Mouse (Mus musculus) G1E (cell line): Measurements from ENCODE around the gene Olfr522. TPM values are rescaled to one million over a fixed set of nuclear protein-coding genes. Genes with fewer than 3 reads are reported as not detected.

Source experiments
- ATAC-seq: 2 replicates; pipeline ENCODE4 v1.8.0; 2016; ENCODE audit warnings: mild to moderate bottlenecking; ENCODE audit not compliant: insufficient number of reproducible peaks, poor library complexity, low FRiP score, severe bottlenecking; ENCODE audit errors: extremely low read depth
- DNase-seq: peaks from one replicate; pipeline ENCODE4 v3.0.0; 2012; ENCODE audit warnings: low spot score
- H3K27me3 ChIP-seq: 2 replicates; pipeline ENCODE4 v1.6.1; 2012; ENCODE audit warnings: mild to moderate bottlenecking, low read length, inconsistent platforms; ENCODE audit not compliant: insufficient read depth
- H3K36me3 ChIP-seq: replicated peaks from 2 replicates; pipeline ENCODE3; 2012; ENCODE audit warnings: mild to moderate bottlenecking, inconsistent platforms
- H3K4me1 ChIP-seq: 2 replicates; pipeline ENCODE4 v1.6.1; 2012; ENCODE audit warnings: low read depth, low read length, inconsistent platforms, mixed read lengths; ENCODE audit not compliant: insufficient read depth
- H3K4me3 ChIP-seq: 2 replicates; pipeline ENCODE4 v1.5.1; 2012; ENCODE audit warnings: low read depth, mild to moderate bottlenecking, inconsistent platforms, low read length, moderate library complexity, mixed read lengths
- H3K9me3 ChIP-seq: replicated peaks from 2 replicates; pipeline ENCODE4 v1.6.1; 2012; ENCODE audit warnings: inconsistent platforms
- CTCF ChIP-seq: IDR thresholded peaks from 2 replicates; pipeline ENCODE4 v1.5.1; 2012; ENCODE audit warnings: low read depth, low read length, inconsistent platforms, mixed read lengths
- GATA1 ChIP-seq: IDR thresholded peaks from 2 replicates; pipeline ENCODE4 v1.6.1; 2012; ENCODE audit warnings: borderline replicate concordance, low read length, inconsistent platforms, mixed read lengths
- GATA2 ChIP-seq: IDR thresholded peaks from 2 replicates; pipeline ENCODE4 v1.6.1; 2012; ENCODE audit warnings: low read depth, low read length, inconsistent platforms, borderline replicate concordance
- POLR2AphosphoS5 ChIP-seq: IDR thresholded peaks from 2 replicates; pipeline ENCODE4 v1.6.1; 2012; ENCODE audit warnings: low read depth, low read length, inconsistent platforms; ENCODE audit not compliant: insufficient replicate concordance
- TAL1 ChIP-seq: conservative IDR thresholded peaks from 2 replicates; pipeline ENCODE4 v1.6.1; 2012; ENCODE audit warnings: low read depth, low read length, inconsistent platforms, mixed read lengths
- polyA plus RNA-seq: library from polyadenylated mRNA; stranded (reverse); fragments of >175 nt; gene quantifications from 2 replicates; pipeline ENCODE4 v1.2.3, GENCODE M21; 2012
- total RNA-seq, 2 experiments: library from RNA; stranded (forward) in 1 of 2; stranded (reverse) in 1 of 2; fragments of 200-1000 nt in 1 of 2; fragments of >200 nt in 1 of 2; fragmentation: Nextera tagmentation in 1 of 2; gene quantifications; 2 replicates each; pipeline ENCODE4 v1.2.3; 2014 to 2017

Gene Olfr522
- total and polyA plus RNA-seq, 3 experiments: 0.05 TPM; not detected in 2

DNA sequence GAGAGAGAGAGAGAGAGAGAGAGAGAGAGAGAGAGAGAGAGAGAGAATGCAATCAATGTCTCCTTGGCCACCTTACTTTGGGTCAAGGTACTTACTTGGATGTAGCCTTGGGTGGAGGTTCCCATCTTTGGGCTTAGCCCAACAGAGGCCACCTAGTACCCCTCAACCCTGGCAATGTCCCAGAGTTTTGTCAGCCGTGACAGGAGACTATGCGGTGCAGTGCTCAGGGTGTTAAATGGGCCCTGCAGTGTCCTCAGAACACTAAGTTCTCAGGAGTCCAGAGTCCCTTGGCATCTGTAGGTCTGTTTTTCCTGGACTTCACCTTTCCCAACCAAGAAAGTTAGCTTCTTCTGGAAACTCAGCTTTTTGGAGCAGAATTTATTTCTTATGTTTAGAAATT is 14.6 kb upstream of the Olfr522 start:
- no peaks in the 10 kb centered on the region for H3K36me3 ChIP-seq
- H3K27me3 ChIP-seq: peaks cover 17% of the 10 kb centered on the region
- H3K4me1 ChIP-seq: no peaks in the 10 kb centered on the region
- DNase-seq (no peak), ATAC-seq (no peak)
- no peaks in the 10 kb centered on the region for H3K9me3 ChIP-seq
- TF ChIP-seq GATA1 (no peak), POLR2AphosphoS5 (no peak), GATA2 (no peak), CTCF (no peak), TAL1 (no peak)
- H3K4me3 ChIP-seq: no peak overlapping the region

DNA sequence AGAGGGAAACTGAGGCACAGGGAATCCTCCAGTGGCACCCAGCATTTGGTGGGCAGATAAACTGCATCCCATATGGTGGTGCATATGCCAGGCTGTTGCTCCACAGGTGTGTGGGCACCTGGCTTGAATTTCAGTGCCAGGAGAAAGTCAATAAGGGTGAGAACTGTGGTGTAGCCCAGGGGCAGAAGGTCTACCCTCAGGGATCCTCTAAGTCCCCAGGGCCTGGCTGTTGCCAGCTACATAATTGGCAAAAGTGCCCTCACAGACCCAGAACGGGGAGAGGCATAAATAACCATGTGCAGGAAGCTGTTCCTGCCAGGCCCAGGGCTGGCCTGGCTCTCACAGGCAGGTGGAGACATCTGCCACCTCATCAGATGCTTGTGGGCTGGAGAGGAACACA is 8.4 kb upstream of the Olfr522 start, which contains the start of gene Olfr523:
Olfr523 (plus strand) TSS at position 282 of the 400 bp plus-strand sequence.
- ATAC-seq: no peak
- Histone ChIP-seq H3K4me3 (no peak within 1 kb of the TSS), H3K4me1 (no peaks in the 10 kb centered on the region), H3K36me3 (no peaks in the 10 kb centered on the region), H3K9me3 (no peaks in the 10 kb centered on the region), H3K27me3 (peaks cover 12% of the 10 kb centered on the region)
- DNase-seq: no peak
- TF ChIP-seq POLR2AphosphoS5 (no peak), CTCF (no peak), TAL1 (no peak), GATA1 (no peak), GATA2 (no peak)

DNA sequence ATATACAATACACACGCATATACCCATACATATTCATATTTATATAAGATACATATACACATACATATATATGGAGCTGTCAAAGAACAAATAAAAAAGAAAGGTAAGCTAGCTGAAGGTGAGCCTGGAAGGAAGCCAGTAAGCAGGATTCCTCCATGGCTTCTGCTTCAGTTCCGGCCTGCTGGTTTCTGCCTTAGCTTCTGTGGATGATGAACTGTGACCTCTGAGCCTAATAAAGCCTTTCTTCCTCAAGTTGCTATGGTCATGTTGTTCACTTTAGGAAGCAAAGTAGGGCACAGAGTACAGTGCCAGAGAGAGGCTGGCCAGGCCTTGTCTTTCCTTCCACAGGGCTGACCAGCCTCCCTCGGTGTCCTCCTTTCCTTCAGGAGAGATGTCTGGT is 6.3 kb upstream of the Olfr522 start:
- no peaks in the 10 kb centered on the region for H3K9me3 ChIP-seq
- no peaks in the 10 kb centered on the region for H3K36me3 ChIP-seq
- ATAC-seq (no peak), DNase-seq (no peak)
- no peaks in the 10 kb centered on the region for H3K4me1 ChIP-seq
- peaks cover 4% of the 10 kb centered on the region for H3K27me3 ChIP-seq
- H3K4me3 ChIP-seq: no peak overlapping the region
- TF ChIP-seq TAL1 (no peak), GATA1 (no peak), POLR2AphosphoS5 (no peak), GATA2 (no peak), CTCF (no peak)

DNA sequence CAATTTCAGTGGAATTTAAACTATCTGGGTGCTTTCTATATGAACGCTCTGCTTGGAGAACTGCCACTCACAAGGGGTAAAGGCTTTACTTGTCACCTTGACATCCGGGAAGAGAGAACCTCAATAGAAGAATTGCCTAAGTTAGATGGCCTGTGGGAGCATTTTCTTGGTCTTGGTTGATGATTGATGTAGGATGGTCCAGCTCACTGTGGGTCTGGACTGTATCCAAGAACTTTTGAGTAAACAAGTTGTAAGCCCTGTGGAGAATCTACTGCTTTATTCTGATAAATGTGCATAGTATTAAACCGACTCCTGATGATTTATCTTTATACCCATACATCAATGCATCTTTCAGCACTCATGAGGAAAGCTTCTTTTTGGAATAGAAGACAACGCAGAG is 4.8 kb upstream of the Olfr522 start:
- no peak for DNase-seq
- H3K9me3 ChIP-seq: no peaks in the 10 kb centered on the region
- peaks cover 15% of the 10 kb centered on the region for H3K27me3 ChIP-seq

DNA sequence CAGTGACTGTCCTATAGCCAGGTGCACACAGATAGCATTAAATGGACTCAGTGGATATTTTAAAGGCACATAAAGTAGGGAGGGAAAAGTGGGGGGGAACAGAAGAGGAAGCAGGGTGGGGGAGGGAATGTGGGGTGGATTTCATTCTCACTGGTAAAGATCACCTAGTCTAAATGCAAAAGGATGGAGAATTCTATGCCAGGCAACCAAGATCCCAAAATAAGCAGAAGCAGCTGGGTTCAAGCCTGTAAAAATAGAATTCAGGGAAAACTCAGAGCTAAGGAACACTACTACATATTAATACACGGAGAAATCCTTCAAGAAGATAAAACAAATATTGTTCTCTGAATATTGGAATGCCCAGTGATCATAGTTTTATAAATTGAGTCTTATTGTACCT is 3.4 kb upstream of the Olfr522 start:
- Histone ChIP-seq H3K27me3 (peaks cover 21% of the 10 kb centered on the region), H3K4me1 (no peaks in the 10 kb centered on the region), H3K36me3 (no peaks in the 10 kb centered on the region), H3K9me3 (no peaks in the 10 kb centered on the region), H3K4me3 (no peak overlapping the region)
- TF ChIP-seq POLR2AphosphoS5 (no peak), CTCF (no peak), GATA2 (no peak), TAL1 (no peak)
- no peak for DNase-seq
- no peak for ATAC-seq

More for the DNA sequence above, 4.8 kb upstream of the Olfr522 start:
- H3K4me1 ChIP-seq: no peaks in the 10 kb centered on the region
- TF ChIP-seq POLR2AphosphoS5 (no peak), GATA2 (no peak), GATA1 (no peak), CTCF (no peak), TAL1 (no peak)
- ATAC-seq: no peak
- H3K4me3 ChIP-seq: no peak overlapping the region
- no peaks in the 10 kb centered on the region for H3K36me3 ChIP-seq

DNA sequence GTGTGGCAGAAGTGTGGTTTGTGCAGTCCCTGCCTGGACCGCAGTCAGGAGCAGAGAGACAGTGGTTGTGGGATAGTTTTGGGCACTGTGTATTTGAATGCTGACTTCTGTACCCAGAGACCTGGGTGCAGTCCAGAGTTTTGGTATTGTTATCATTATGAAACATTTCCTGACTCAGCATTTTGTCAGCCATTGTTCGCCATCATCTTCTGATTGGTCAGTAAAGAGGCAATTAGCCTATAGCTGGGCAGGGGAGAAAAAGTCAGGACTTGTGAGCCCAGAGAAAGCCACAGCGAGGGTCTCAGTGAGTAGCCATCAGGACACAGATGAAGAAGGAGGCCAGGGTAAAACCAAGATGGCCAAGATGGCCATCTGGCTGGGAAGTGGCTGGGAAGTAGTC is 4.2 kb downstream of the Olfr522 start:
- H3K36me3 ChIP-seq: no peaks in the 10 kb centered on the region
- H3K4me3 ChIP-seq: no peak overlapping the region
- H3K27me3 ChIP-seq: peaks cover 44% of the 10 kb centered on the region
- ATAC-seq (no peak; the same call in 1 of the 2 replicates), DNase-seq (no peak)
- no peaks in the 10 kb centered on the region for H3K9me3 ChIP-seq
- TF ChIP-seq CTCF (no peak), TAL1 (no peak), POLR2AphosphoS5 (no peak), GATA2 (no peak), GATA1 (no peak)
- H3K4me1 ChIP-seq: peaks cover 4% of the 10 kb centered on the region; the same call in 1 of the 2 replicates
